ENCODE assay signal across 12 mouse cellular contexts in genomic region chr4:139131858-139132672, GRCm38 (mm10). TPM values are rescaled to one million over a fixed set of nuclear protein-coding genes. Genes with fewer than 3 reads are reported as not detected.
DNase-seq lines count a peak whose midpoint lies in the region; ATAC-seq and TF ChIP-seq lines count a peak whose summit lies in the region.
"Had no signal": no experiment of that assay in that cellular context is flagged by ENCODE, and none has a peak within 500 bp of the region (broad histone marks: within the 10 kb centered on the region; RNA-seq: fewer than 3 reads in every experiment).

No protein-coding gene starts in this region.

- H3K4me2 ChIP-seq in liver, embryonic 12.5 days = peak overlapping the region; percentile 90
- H3K4me2 ChIP-seq in hindbrain, postnatal 0 days (ENCODE audit: low read depth, low read length) = peak overlapping the region; percentile 79

- TF ChIP-seq POLR2A in testis, adult 2 months (IDR thresholded peaks at IDR 0.05; ENCODE audit: control insufficient read depth, low read depth, low read length) = no peak

- H3K27me3 ChIP-seq in liver, embryonic 12.5 days (replicated peaks) = no peaks in the 10 kb centered on the region
- no peaks in the 10 kb centered on the region for H3K27me3 ChIP-seq in hindbrain, postnatal 0 days (ENCODE audit: insufficient read depth, low read length)
- no peaks in the 10 kb centered on the region for H3K27me3 ChIP-seq in testis, adult 2 months (ENCODE audit: control insufficient read depth, insufficient read depth, low read length)

- peaks cover under 1% of the 10 kb centered on the region; the same call in 1 of the 2 replicates for H3K9me3 ChIP-seq in liver, embryonic 12.5 days (replicated peaks)
- no peaks in the 10 kb centered on the region for H3K9me3 ChIP-seq in hindbrain, postnatal 0 days (ENCODE audit: low read length)

- no peak for ATAC-seq in liver, embryonic 12.5 days
- no peak for ATAC-seq in hindbrain, postnatal 0 days

- peak; percentile 37 for DNase-seq in cerebellum, adult 9-11 months
- DNase-seq in cerebellum, postnatal 4 days (ENCODE audit: low spot score in 2 of 2) = no peak
- no peak for DNase-seq in liver
- DNase-seq in hindbrain, postnatal 0 days (ENCODE audit: low spot score) = no peak
- DNase-seq in thymus, postnatal 10 days (ENCODE audit: low spot score in 2 of 2) = no peak
- DNase-seq in kidney, postnatal 36 days = no peak
- DNase-seq: adrenal gland, postnatal 10 days; heart, adult 11 months; kidney, adult 11 months; spleen, adult 18-20 months had no signal

- peak overlapping the region; percentile 98; the same call in 1 of the 2 replicates for H3K4me3 ChIP-seq in liver, embryonic 12.5 days
- H3K4me3 ChIP-seq in hindbrain, postnatal 0 days (ENCODE audit: low read length) = no peak overlapping the region; the same call in 1 of the 2 replicates
- H3K4me3 ChIP-seq in testis, adult 2 months (ENCODE audit: control insufficient read depth, low read depth, low read length) = peak overlapping the region; percentile 83

- H3K4me1 ChIP-seq in liver, embryonic 12.5 days = peaks cover 33% of the 10 kb centered on the region
- H3K4me1 ChIP-seq in hindbrain, postnatal 0 days (ENCODE audit: insufficient read depth, low read length) = peaks cover 5% of the 10 kb centered on the region
- H3K4me1 ChIP-seq in testis, adult 2 months (ENCODE audit: control insufficient read depth, insufficient read depth, low read length) = peaks cover 2% of the 10 kb centered on the region

- WGBS in liver, embryonic 12.5 days (ENCODE audit: insufficient replicate concordance) = 56% methylated on average over 14 of the region's 14 CpGs
- 88% methylated on average over 14 of the region's 14 CpGs for WGBS in hindbrain, postnatal 0 days

- peaks cover 5% of the 10 kb centered on the region for H3K36me3 ChIP-seq in liver, embryonic 12.5 days
- no peaks in the 10 kb centered on the region for H3K36me3 ChIP-seq in hindbrain, postnatal 0 days (ENCODE audit: insufficient read depth, low read length)
- H3K36me3 ChIP-seq in testis, adult 2 months (ENCODE audit: control insufficient read depth, insufficient read depth, low read length) = no peaks in the 10 kb centered on the region

- TF ChIP-seq CTCF in hindbrain, postnatal 0 days (IDR thresholded peaks at IDR 0.05; ENCODE audit: low read depth) = no peak
- no peak for TF ChIP-seq CTCF in testis, adult 2 months (IDR thresholded peaks at IDR 0.05; ENCODE audit: control insufficient read depth, insufficient read depth, insufficient replicate concordance, low read depth, low read length)

- H3K9ac ChIP-seq in liver, embryonic 12.5 days = peak overlapping the region; percentile 44
- H3K9ac ChIP-seq in hindbrain, postnatal 0 days (replicated peaks; ENCODE audit: low read length) = no peak overlapping the region

- H3K27ac ChIP-seq in liver, embryonic 12.5 days = peak overlapping the region; percentile 32; the same call in 1 of the 2 replicates
- H3K27ac ChIP-seq in hindbrain, postnatal 0 days = no peak overlapping the region
- peak overlapping the region; percentile 30; the same call in 1 of the 2 replicates for H3K27ac ChIP-seq in testis, adult 2 months (ENCODE audit: control insufficient read depth, insufficient read depth, low read depth, low read length)

RNA-seq across cellular contexts. Expression of gene Minos1, which starts 1.2 kb away (rescaled TPM):
- 401 and 406 TPM in 2 replicates for polyA plus RNA-seq in liver, embryonic 12.5 days (2016; fragmentation: Nextera tagmentation; extraction: Ambion mirVana)
- 17.1 and 19.1 TPM in 2 replicates for total RNA-seq in hindbrain, postnatal 0 days (2014; rRNA removed)
- 462 and 467 TPM in 2 replicates for polyA plus RNA-seq in hindbrain, postnatal 0 days (2015; fragmentation: Nextera tagmentation; extraction: Ambion mirVana)
- polyA plus RNA-seq in testis, adult 2 months (2012; rRNA removed) = 145 and 152 TPM in 2 replicates

RNA-seq across cellular contexts. Expression of gene Nbl1, which starts 39.3 kb away (rescaled TPM):
- 2.1 and 2.5 TPM in 2 replicates for polyA plus RNA-seq in liver, embryonic 12.5 days (2016; fragmentation: Nextera tagmentation; extraction: Ambion mirVana)
- 69.4 and 85.3 TPM in 2 replicates for total RNA-seq in hindbrain, postnatal 0 days (2014; rRNA removed)
- 60.6 and 64.4 TPM in 2 replicates for polyA plus RNA-seq in hindbrain, postnatal 0 days (2015; fragmentation: Nextera tagmentation; extraction: Ambion mirVana)
- 5.4 and 10.1 TPM in 2 replicates for polyA plus RNA-seq in testis, adult 2 months (2012; rRNA removed)

RNA-seq across cellular contexts. Expression of gene Htr6, which starts 56.7 kb away (rescaled TPM):
- polyA plus RNA-seq in liver, embryonic 12.5 days (2016; fragmentation: Nextera tagmentation; extraction: Ambion mirVana) = 0.10 TPM in 1 of 2 replicates, not detected in the other
- total RNA-seq in hindbrain, postnatal 0 days (2014; rRNA removed) = 2.0 and 4.3 TPM in 2 replicates
- polyA plus RNA-seq in hindbrain, postnatal 0 days (2015; fragmentation: Nextera tagmentation; extraction: Ambion mirVana) = 0.74 and 0.96 TPM in 2 replicates
- polyA plus RNA-seq in testis, adult 2 months (2012; rRNA removed) = 0.15 and 0.17 TPM in 2 replicates
